Mouse (Mus musculus) small intestine, adult 2 months (tissue): ENCODE results near the gene Rdh1. TPM values are rescaled to one million over a fixed set of nuclear protein-coding genes. Genes with fewer than 3 reads are reported as not detected.
A peak's percentile ranks its signal among the peaks of the same experiment; 100 is the strongest.
"Not testable (repeated sequence)": the region's sequence is repeated elsewhere in the genome, so short reads cannot be mapped to it uniquely, and the experiment has no call there.

Source experiments
- H3K27ac ChIP-seq: fragments of 200-500 bp; 2 replicates; pipeline ENCODE4 v1.5.1; 2012; ENCODE audit warnings: low read depth, low read length, control low read depth, inconsistent platforms; ENCODE audit not compliant: insufficient read depth
- H3K27me3 ChIP-seq: fragments of 200-500 bp; 2 replicates; pipeline ENCODE4 v1.6.1; 2012; ENCODE audit warnings: mild to moderate bottlenecking, moderate library complexity, low read length, inconsistent platforms; ENCODE audit not compliant: control insufficient read depth, insufficient read depth
- H3K36me3 ChIP-seq: fragments of 200-500 bp; 2 replicates; pipeline ENCODE4 v1.6.1; 2012; ENCODE audit warnings: mild to moderate bottlenecking, low read length, control low read depth, inconsistent platforms; ENCODE audit not compliant: control insufficient read depth, insufficient read depth
- H3K4me1 ChIP-seq: fragments of 200-500 bp; 2 replicates; pipeline ENCODE4 v1.6.1; 2012; ENCODE audit warnings: low read length, inconsistent platforms, mixed read lengths; ENCODE audit not compliant: control insufficient read depth, insufficient read depth, insufficient read length
- H3K4me3 ChIP-seq: fragments of 200-500 bp; 2 replicates; pipeline ENCODE4 v1.5.1; 2012; ENCODE audit warnings: low read depth, mild to moderate bottlenecking, control low read depth, inconsistent platforms, low read length, moderate library complexity
- CTCF ChIP-seq: fragments of 200-500 bp; IDR thresholded peaks from 2 replicates; pipeline ENCODE4 v1.5.1; 2012; ENCODE audit warnings: low read depth, mild to moderate bottlenecking, control low read depth, inconsistent platforms, low read length, moderate library complexity, mixed read lengths; ENCODE audit not compliant: insufficient replicate concordance, insufficient read length; ENCODE audit errors: extremely low read depth
- POLR2A ChIP-seq: fragments of 200-500 bp; IDR thresholded peaks from 2 replicates; pipeline ENCODE4 v1.6.1; 2012; ENCODE audit warnings: low read depth, mild to moderate bottlenecking, control low read depth, inconsistent platforms, low read length, moderate library complexity
- WGBS: fragments of 180-500 bp; shearing (Covaris S2); methylation state at CpG from one replicate; pipeline ENCODE4 v1.1.7; 2018; 5-methylcytosine and 5-hydroxymethylcytosine counted together
- polyA plus RNA-seq: library from polyadenylated mRNA; depleted of rRNA; stranded (reverse); fragments of >200 nt; gene quantifications from 2 replicates; pipeline ENCODE4 v1.2.3, GENCODE M21; 2012; rRNA removed

Gene Rdh1
- polyA plus RNA-seq, 1 experiment = not detected

GRCm38 (mm10) chr10:127801612-127802011, 42.1 kb downstream of the Rdh1 start:
- WGBS = 50% methylated on average over 2 of the region's 2 CpGs
- Histone ChIP-seq H3K36me3 (no peaks in the 10 kb centered on the region), H3K27me3 (no peaks in the 10 kb centered on the region), H3K27ac (0 out of 2 replicates have a peak overlapping the region, but pooled peaks have one; percentile 55), H3K4me3 (no peak overlapping the region), H3K4me1 (peaks cover 19% of the 10 kb centered on the region; the same call in 1 of the 2 replicates)
- TF ChIP-seq POLR2A (no peak), CTCF (no peak)

DNA sequence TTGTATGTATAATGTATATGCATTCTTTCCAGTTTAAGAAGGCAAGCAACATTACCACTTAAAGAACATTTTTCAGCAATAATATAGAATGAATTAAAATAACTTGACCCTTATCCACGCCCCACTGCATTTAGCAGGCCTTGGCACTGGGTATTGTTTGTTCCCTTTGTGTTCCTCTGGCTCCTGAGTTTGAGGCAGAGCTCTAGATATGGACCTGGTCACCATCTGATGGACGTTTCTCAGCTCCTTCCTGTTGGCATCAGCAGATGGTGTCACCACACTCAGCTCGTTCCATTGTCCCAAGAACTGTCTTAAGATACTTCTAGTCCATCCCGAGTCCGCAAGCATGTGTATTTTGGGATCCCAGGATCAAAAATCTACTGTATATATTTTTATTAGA, 42.7 kb downstream of the Rdh1 start:
- 75% methylated on average over 5 of the region's 5 CpGs for WGBS
- TF ChIP-seq POLR2A = no peak
- H3K36me3 ChIP-seq = no peaks in the 10 kb centered on the region
- H3K27ac ChIP-seq = no peak overlapping the region
- H3K4me1 ChIP-seq = peaks cover 19% of the 10 kb centered on the region; the same call in 1 of the 2 replicates
- no peak overlapping the region for H3K4me3 ChIP-seq
- H3K27me3 ChIP-seq = no peaks in the 10 kb centered on the region

DNA sequence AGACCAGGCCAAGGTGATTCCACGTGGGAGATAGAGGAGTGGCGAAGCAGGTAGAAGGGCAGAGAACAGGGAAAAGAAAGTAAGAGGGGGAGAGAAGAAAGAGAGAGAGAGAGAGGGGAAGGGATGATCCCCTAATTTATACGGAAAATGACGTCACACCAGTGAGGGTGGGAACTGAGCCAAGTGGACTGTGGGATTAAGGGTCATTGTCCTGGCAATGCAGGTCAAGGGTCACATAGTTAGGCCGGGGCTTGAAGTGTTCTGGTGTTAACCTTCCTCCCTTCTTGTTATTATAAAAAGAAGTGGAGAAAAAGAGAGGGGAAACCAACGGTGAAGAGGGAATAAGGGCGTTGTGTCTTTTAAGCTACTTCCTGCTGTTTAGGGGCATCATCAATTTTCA, 44.9 kb downstream of the Rdh1 start:
- Histone ChIP-seq H3K27ac (no peak overlapping the region), H3K27me3 (no peaks in the 10 kb centered on the region), H3K36me3 (no peaks in the 10 kb centered on the region), H3K4me1 (peaks cover 16% of the 10 kb centered on the region; the same call in 1 of the 2 replicates), H3K4me3 (no peak overlapping the region)
- TF ChIP-seq POLR2A = no peak
- TF ChIP-seq CTCF = no peak
- 68% methylated on average over 7 of the region's 7 CpGs for WGBS

DNA sequence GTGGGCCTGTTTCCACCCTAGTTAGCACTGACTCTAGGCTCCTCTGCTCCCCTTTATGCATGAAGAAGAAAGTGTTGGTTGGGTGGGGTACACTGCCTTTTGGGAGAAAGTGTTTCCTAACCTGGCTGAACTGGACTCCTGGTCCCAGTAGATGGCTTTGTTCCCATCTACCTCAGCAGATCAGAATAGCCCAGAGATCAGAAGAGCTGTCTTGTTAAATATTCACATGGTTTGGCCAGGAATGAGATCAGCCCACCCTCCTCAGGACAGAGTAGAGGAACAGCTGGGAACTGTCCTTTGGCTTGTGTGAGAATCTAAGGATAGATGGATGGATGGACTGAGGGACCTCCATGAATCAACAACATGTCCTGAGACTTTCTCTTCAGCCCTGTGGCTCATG, 56.4 kb downstream of the Rdh1 start:
- no peak overlapping the region for H3K4me3 ChIP-seq
- H3K4me1 ChIP-seq = no peaks in the 10 kb centered on the region
- no peak overlapping the region for H3K27ac ChIP-seq
- no peaks in the 10 kb centered on the region for H3K36me3 ChIP-seq
- no peak for TF ChIP-seq CTCF
- TF ChIP-seq POLR2A = no peak
- no peaks in the 10 kb centered on the region for H3K27me3 ChIP-seq

DNA sequence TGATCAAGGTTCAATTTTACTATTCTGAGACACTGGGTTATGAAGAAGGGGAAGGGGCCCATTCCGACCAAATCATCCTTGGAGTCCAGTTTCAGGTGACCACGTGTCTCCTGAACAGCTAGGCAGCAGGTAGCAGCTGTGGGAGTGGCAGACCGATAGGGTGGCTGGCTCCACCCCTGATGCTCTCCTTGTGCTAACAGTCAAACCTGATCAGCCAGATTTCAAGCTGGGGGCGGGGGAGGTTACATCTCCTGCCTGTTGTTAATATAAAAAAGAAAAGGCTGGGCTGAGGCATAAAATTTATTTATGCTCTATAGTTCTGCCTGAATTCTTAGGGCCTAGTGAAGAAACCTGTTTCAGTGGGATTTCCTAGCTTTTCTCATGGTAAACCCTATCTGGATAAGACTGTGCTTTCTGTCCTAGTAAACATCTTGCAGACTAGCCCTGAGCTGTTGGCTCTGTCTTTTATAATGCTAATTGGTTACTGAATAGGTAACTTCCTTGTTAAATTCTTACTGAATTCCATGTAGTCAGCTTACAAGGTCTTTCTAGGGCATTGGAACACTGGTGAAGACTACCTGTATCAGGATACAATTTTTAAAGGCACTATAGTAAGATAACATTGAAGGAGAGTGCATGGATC, 57.9 kb downstream of the Rdh1 start:
- not testable (repeated sequence) for H3K27me3 ChIP-seq, H3K4me3 ChIP-seq, H3K27ac ChIP-seq, H3K36me3 ChIP-seq, H3K4me1 ChIP-seq
- WGBS = 46% methylated on average over 4 of the region's 4 CpGs

Other genes starting within 250 kb of the Rdh1 start
- 3.8 and 5.6 TPM in 2 replicates for gene Ndufa4l2, start 244.8 kb upstream of the Rdh1 start, polyA plus RNA-seq
- gene Shmt2, start 237.3 kb upstream of the Rdh1 start, polyA plus RNA-seq = 36.6 and 49.6 TPM in 2 replicates
- gene Nxph4, start 225.2 kb upstream of the Rdh1 start, polyA plus RNA-seq = 0.32 and 0.41 TPM in 2 replicates
- gene Lrp1, start 138.6 kb upstream of the Rdh1 start, polyA plus RNA-seq = 82.4 and 200 TPM in 2 replicates
- 45.7 and 101 TPM in 2 replicates for gene Stat6, start 116.7 kb upstream of the Rdh1 start, polyA plus RNA-seq
- gene Nemp1, start 92.8 kb upstream of the Rdh1 start, polyA plus RNA-seq = 0.67 and 2.5 TPM in 2 replicates
- gene Nab2, start 91.2 kb upstream of the Rdh1 start, polyA plus RNA-seq = 9.4 and 31.8 TPM in 2 replicates
- 166 and 688 TPM in 2 replicates for gene Myo1a, start 54.6 kb upstream of the Rdh1 start, polyA plus RNA-seq
- 0.27 TPM in 1 of 2 replicates, not detected in the other for gene Tac2, start 35.2 kb upstream of the Rdh1 start, polyA plus RNA-seq
- 2.9 and 6.7 TPM in 2 replicates for gene Zbtb39, start 20.2 kb upstream of the Rdh1 start, polyA plus RNA-seq
- gene Gpr182, start 8.0 kb upstream of the Rdh1 start, polyA plus RNA-seq = 0.70 and 2.3 TPM in 2 replicates
- not detected in 2 replicates for gene Rdh16f1, start 66 bp downstream of the Rdh1 start, polyA plus RNA-seq
- gene Rdh9, start 16.7 kb downstream of the Rdh1 start, polyA plus RNA-seq = 8.0 and 40.9 TPM in 2 replicates
- gene Rdh16, start 41.4 kb downstream of the Rdh1 start, polyA plus RNA-seq = 1.7 and 4.4 TPM in 2 replicates
- not detected in 2 replicates for gene Rdh19, start 90.2 kb downstream of the Rdh1 start, polyA plus RNA-seq
- gene Rdh16f2, start 106.8 kb downstream of the Rdh1 start, polyA plus RNA-seq = 2.1 and 3.6 TPM in 2 replicates
- gene Rdh7, start 129.1 kb downstream of the Rdh1 start, polyA plus RNA-seq = 30.9 and 73.0 TPM in 2 replicates
- gene Sdr9c7, start 138.8 kb downstream of the Rdh1 start, polyA plus RNA-seq = 0.70 TPM in 1 of 2 replicates, not detected in the other
- gene Hsd17b6, start 247.9 kb downstream of the Rdh1 start, polyA plus RNA-seq = 25.6 and 46.2 TPM in 2 replicates